Mouse (Mus musculus): ENCODE results near the gene Chdh.
A peak's percentile ranks its signal among the peaks of the same experiment; 100 is the strongest.

GRCm38 (mm10) chr14:29980447-29981205 is 28.2 kb upstream of the Chdh start:
- TF ChIP-seq CTCF (IDR thresholded peaks at IDR 0.05; ENCODE audit: low read depth) (peak; percentile 61), EP300 (IDR thresholded peaks at IDR 0.05; ENCODE audit: low read depth) (no peak)

Data from liver, embryonic 14.5 days (tissue).